Mouse (Mus musculus) ES-E14 (cell line): ENCODE measurements around the gene Zmiz1. TPM values are rescaled to one million over a fixed set of nuclear protein-coding genes. Genes with fewer than 3 reads are reported as not detected.

Experiments
- DNase-seq: peaks from one replicate; pipeline ENCODE4 v3.0.0-alpha.2; 2013; ENCODE audit warnings: low read depth, low spot score
- H3K27ac ChIP-seq: 2 replicates; pipeline ENCODE4 v1.5.1; 2012; ENCODE audit warnings: low read depth, mild to moderate bottlenecking, low read length, moderate library complexity, mixed read lengths; ENCODE audit not compliant: poor library complexity, insufficient read depth, severe bottlenecking
- H3K36me3 ChIP-seq: 2 replicates; pipeline ENCODE4 v1.6.1; 2012; ENCODE audit warnings: mild to moderate bottlenecking, low read length, moderate library complexity, mixed read lengths; ENCODE audit not compliant: control insufficient read depth, poor library complexity, insufficient read depth, severe bottlenecking
- H3K4me1 ChIP-seq, 2 experiments: fragments of 150-350 bp in 1 of 2; sonication (generic) in 1 of 2; 2 replicates each; pipeline ENCODE4 v1.6.1; 2012; ENCODE audit warnings: low read length in 2 of 2, mild to moderate bottlenecking in 1 of 2, mixed read lengths in 1 of 2; ENCODE audit not compliant: control insufficient read depth in 2 of 2, insufficient read depth in 2 of 2, poor library complexity in 1 of 2
- H3K4me3 ChIP-seq, 2 experiments: fragments of 150-350 bp in 1 of 2; sonication (generic) in 1 of 2; 2 replicates each; pipeline ENCODE4 v1.5.1; 2012; ENCODE audit warnings: low read length in 2 of 2, low read depth in 1 of 2, mild to moderate bottlenecking in 1 of 2, mixed read lengths in 1 of 2; ENCODE audit not compliant: insufficient read depth in 1 of 2, poor library complexity in 1 of 2, severe bottlenecking in 1 of 2
- H3K9ac ChIP-seq: 2 replicates; pipeline ENCODE4 v1.6.1; 2012; ENCODE audit warnings: low read depth, mild to moderate bottlenecking, low read length, mixed read lengths; ENCODE audit not compliant: poor library complexity, insufficient read depth, severe bottlenecking
- H3K9me3 ChIP-seq: fragments of 150-350 bp; sonication (generic); 2 replicates; pipeline ENCODE4 v1.6.1; 2012; ENCODE audit warnings: low read depth, mild to moderate bottlenecking, low read length; ENCODE audit not compliant: control insufficient read depth, insufficient read depth
- CHD2 ChIP-seq: IDR thresholded peaks from 2 replicates; pipeline ENCODE4 v1.6.1; 2014; ENCODE audit warnings: mild to moderate bottlenecking, low read depth, low read length, inconsistent platforms
- HCFC1 ChIP-seq: IDR thresholded peaks from 2 replicates; pipeline ENCODE4 v1.6.1; 2012; ENCODE audit warnings: low read length, inconsistent platforms, borderline replicate concordance; ENCODE audit not compliant: insufficient read depth
- MAFK ChIP-seq: IDR thresholded peaks from 2 replicates; pipeline ENCODE4 v1.6.1; 2014; ENCODE audit warnings: mild to moderate bottlenecking, low read depth, low read length, inconsistent platforms; ENCODE audit not compliant: insufficient read depth
- ZC3H11A ChIP-seq: IDR thresholded peaks from 2 replicates; pipeline ENCODE4 v1.6.1; 2012; ENCODE audit warnings: low read depth, mild to moderate bottlenecking, inconsistent platforms, low read length, borderline replicate concordance
- ZNF384 ChIP-seq: IDR thresholded peaks from 2 replicates; pipeline ENCODE4 v1.6.1; 2012; ENCODE audit warnings: low read depth, low read length, inconsistent platforms
- in situ Hi-C, 2 experiments: fragments of 600-800 bp; cut with MboI; formaldehyde crosslinking; loops; one replicate each; pipeline ENCODE4 v1.15.1; 2025; ENCODE audit warnings: low sequenced_read_pairs in 2 of 2, inconsistent platforms in 1 of 2; ENCODE audit not compliant: unreplicated experiment in 2 of 2
- total RNA-seq: library from RNA; depleted of rRNA; stranded (reverse); fragments of 300-350 nt; gene quantifications from 2 replicates; pipeline ENCODE4 v1.2.3, GENCODE M21; 2012

Gene Zmiz1
- total RNA-seq, 1 experiment: 16.9 TPM

DNA sequence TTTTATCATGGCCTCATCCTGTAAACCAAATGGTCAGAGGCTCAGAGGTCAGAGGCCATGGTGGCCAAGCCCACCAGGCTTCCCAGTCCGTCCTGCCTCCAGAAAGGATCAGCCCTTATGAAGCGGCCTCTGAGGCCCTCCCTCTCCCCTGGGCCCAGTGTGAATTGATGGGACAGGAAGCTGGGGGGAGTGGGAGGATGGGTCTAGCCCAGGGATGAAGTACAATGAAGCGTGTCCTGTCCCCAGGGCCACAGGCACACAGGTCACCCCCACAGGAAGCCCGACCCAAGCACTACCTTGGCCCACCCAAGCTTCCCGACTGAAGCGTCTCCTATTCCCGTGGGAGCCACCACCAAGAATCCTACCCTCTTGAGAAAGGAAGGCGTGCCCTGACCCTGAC is 66.7 kb downstream of the Zmiz1 start:
- no peak overlapping the region for H3K9ac ChIP-seq
- no peak for TF ChIP-seq HCFC1
- TF ChIP-seq MAFK: no peak
- no peak for TF ChIP-seq ZNF384
- no peak for TF ChIP-seq CHD2
- no peak for TF ChIP-seq ZC3H11A
- H3K9me3 ChIP-seq: no peaks in the 10 kb centered on the region
- no peak overlapping the region for H3K27ac ChIP-seq
- in situ Hi-C loops: no loop called here
- no peak for DNase-seq
- no peak overlapping the region for H3K4me3 ChIP-seq
- H3K4me1 ChIP-seq: 0 out of 4 replicates have a peak, but pooled peaks cover 0 to 2% of the 10 kb centered on the region in 2 experiments
- no peaks in the 10 kb centered on the region for H3K36me3 ChIP-seq

DNA sequence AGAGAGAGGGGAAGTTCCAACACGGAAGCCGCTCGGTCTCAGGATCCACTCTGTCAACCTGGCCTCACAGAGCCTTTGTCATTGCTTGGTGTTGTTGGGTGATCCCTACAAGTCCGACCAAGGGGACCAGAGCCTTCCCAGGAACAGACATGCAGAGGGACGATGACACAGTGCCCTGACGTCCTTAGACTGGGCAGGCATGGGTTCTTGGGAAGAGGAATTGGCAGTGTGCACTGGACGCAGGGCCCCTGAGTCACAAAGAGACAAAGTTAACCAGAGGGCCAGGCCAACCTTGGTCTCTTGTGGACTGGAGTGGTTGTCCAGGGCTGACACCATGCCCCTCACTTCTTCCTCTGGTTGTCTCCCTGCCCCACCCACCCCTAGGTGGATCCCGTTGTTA is 67.9 kb downstream of the Zmiz1 start:
- Histone ChIP-seq H3K36me3 (no peaks in the 10 kb centered on the region), H3K9me3 (no peaks in the 10 kb centered on the region), H3K4me3 (no peak overlapping the region), H3K27ac (no peak overlapping the region), H3K4me1 (no peaks in the 10 kb centered on the region), H3K9ac (no peak overlapping the region)
- TF ChIP-seq CHD2 (no peak), MAFK (no peak), HCFC1 (no peak), ZNF384 (no peak), ZC3H11A (no peak)
- DNase-seq: no peak
- in situ Hi-C loops: no loop called here

DNA sequence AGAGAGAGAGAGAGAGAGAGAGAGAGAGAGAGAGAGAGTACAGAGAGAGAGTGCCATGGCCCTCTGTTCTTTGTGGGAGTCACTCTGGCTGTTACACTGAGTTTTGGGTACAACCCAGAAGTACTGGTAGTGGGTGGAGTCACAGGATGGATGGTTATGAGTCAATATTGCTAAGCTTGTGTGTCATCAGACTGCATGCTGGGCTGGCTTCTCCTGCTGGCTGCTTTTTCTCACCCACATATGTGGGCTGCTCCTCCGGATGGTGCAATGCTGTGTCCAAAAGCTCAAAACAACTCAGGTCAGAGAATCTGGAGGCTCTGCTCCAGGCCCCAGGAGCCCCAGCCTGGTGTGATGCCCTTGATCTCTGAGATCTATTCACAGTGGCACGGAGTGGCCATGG is 68.3 kb downstream of the Zmiz1 start:
- in situ Hi-C loops: no loop called here
- Histone ChIP-seq H3K9me3 (no peaks in the 10 kb centered on the region), H3K36me3 (no peaks in the 10 kb centered on the region), H3K9ac (no peak overlapping the region), H3K4me3 (no peak overlapping the region), H3K4me1 (no peaks in the 10 kb centered on the region), H3K27ac (no peak overlapping the region)
- no peak for DNase-seq
- no peak for TF ChIP-seq ZC3H11A
- no peak for TF ChIP-seq CHD2
- no peak for TF ChIP-seq ZNF384
- TF ChIP-seq MAFK: no peak
- no peak for TF ChIP-seq HCFC1

DNA sequence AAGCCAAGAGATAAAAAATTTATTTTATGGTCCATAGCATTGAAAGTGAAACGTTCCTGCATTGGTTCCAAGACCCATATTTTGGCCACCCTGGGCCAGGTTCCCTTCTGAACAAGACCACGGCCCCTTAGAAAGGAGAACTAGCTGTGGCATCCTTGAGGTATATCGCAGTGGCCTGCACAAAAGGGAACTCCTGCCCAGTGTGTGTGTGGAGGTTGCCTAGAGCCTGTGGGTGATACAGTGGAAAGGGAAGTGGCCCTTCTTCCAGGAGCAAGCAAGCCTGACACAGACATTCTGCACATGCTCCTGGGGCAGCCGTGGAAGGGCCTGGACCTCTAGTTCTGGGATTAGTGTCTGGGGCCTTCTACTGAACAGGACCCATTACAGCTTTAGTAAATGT is 71.4 kb downstream of the Zmiz1 start:
- Histone ChIP-seq H3K4me1 (no peaks in the 10 kb centered on the region), H3K27ac (no peak overlapping the region), H3K36me3 (no peaks in the 10 kb centered on the region), H3K9me3 (no peaks in the 10 kb centered on the region), H3K4me3 (no peak overlapping the region), H3K9ac (no peak overlapping the region)
- TF ChIP-seq HCFC1 (no peak), ZNF384 (no peak), ZC3H11A (no peak), MAFK (no peak), CHD2 (no peak)
- no peak for DNase-seq
- in situ Hi-C loops: no loop called here

DNA sequence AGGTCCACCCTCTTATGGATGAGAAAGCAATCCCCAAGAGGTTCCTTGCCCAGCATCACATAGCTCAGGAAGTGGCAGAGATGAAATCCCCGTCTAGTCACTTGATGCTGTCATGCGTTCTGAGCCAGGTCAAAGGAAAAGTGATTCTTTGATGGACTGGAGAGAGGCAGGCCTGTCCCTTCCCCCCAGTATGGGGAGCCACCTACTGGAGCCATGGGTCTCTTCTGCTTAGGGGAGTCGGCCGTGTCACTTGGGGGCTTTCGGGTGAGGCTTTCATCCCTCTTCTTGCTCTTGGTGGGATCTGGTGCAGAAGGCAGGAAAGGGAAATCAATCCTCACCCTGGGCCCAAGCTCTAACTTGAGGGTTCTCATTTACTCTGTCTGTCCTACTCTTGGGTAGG is 71.8 kb downstream of the Zmiz1 start:
- TF ChIP-seq CHD2 (no peak), HCFC1 (no peak), MAFK (no peak), ZNF384 (no peak)
- Histone ChIP-seq H3K9me3 (no peaks in the 10 kb centered on the region), H3K4me1 (no peaks in the 10 kb centered on the region), H3K36me3 (no peaks in the 10 kb centered on the region), H3K27ac (no peak overlapping the region), H3K4me3 (no peak overlapping the region), H3K9ac (no peak overlapping the region)
- DNase-seq: no peak
- in situ Hi-C loops: no loop called here
